In the genomic region with DNA sequence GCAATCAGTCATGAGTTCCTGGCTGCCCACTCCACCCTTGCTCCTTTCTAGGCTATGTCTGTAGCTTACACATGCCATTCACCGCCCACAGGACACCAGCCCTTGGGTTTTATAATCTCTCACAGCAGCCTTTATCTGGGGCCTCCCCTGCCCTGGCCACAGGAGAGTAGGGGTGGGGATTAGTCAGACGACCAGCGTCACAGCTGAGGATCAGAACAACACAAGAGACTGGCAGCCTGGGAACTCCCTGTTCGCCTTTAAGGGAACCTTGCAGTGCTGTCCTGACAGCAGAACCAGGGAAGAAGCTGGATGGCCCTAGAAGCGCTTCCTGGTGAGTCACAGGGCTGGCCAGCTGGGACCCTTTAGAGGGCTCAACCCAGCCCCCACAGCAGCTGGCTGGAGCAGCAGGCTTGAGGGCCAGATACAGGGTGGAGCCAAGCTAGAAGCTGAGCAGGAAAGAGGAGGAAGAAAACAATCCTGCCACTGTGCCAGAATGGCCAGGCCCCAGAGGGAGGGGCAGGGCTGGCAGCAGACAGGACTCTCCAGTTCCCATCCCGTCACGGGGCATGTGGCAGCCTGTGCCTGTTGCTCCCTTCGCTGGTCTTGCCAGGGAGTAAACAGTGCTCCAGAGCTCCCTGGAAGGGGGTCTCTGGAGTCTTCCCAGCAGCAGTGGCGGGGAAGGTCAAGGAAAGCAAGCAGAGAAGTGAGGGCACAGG, we compare ENCODE assay signal across 1 mouse cellular context.
A peak's percentile ranks its signal among the peaks of the same experiment; 100 is the strongest.
TF ChIP-seq lines count a peak whose summit lies in the region.

No protein-coding gene starts in this region.

TF ChIP-seq in MEL, 35 proteins besides CTCF, POLR2A, EP300 and RAD21:
- TF ChIP-seq USF1 (IDR thresholded peaks at IDR 0.05; ENCODE audit: low read depth, low read length) (no peak), MYC (IDR thresholded peaks at IDR 0.05; ENCODE audit: low read depth, low read length) (no peak), E2F4 (IDR thresholded peaks at IDR 0.05; ENCODE audit: borderline replicate concordance, low read depth, low read length) (no peak), MXI1 (IDR thresholded peaks at IDR 0.05; ENCODE audit: low read depth, low read length) (no peak; the same call in 1 of the 2 replicates), KAT2A (conservative IDR thresholded peaks at IDR 0.05; ENCODE audit: low read depth, low read length) (no peak), POLR2AphosphoS2 (IDR thresholded peaks at IDR 0.05; ENCODE audit: low read length) (no peak), NRF1 (IDR thresholded peaks at IDR 0.05; ENCODE audit: insufficient read depth, low read depth, low read length, poor library complexity, severe bottlenecking) (no peak), SMC3 (IDR thresholded peaks at IDR 0.05; ENCODE audit: low read depth, low read length) (no peak), ELF1 (IDR thresholded peaks at IDR 0.05; ENCODE audit: low read depth, low read length) (no peak), ZC3H11A (IDR thresholded peaks at IDR 0.05; ENCODE audit: low read depth, low read length) (no peak), MEF2A (IDR thresholded peaks at IDR 0.05; ENCODE audit: extremely low read depth, insufficient replicate concordance, low read depth, low read length, poor library complexity, severe bottlenecking) (no peak), HCFC1 (IDR thresholded peaks at IDR 0.05; ENCODE audit: low read depth, low read length) (no peak), ETS1 (IDR thresholded peaks at IDR 0.05; ENCODE audit: low read depth, low read length) (peak; percentile 74), BHLHE40 (IDR thresholded peaks at IDR 0.05; ENCODE audit: borderline replicate concordance, low read depth, low read length) (peak; percentile 39; the same call in 1 of the 2 replicates), MAX (IDR thresholded peaks at IDR 0.05; ENCODE audit: low read length) (no peak), CHD2 (IDR thresholded peaks at IDR 0.05; ENCODE audit: low read length) (no peak), GATA1 (IDR thresholded peaks at IDR 0.05; ENCODE audit: low read depth, low read length) (peak; percentile 57), CHD1 (IDR thresholded peaks at IDR 0.05; ENCODE audit: low read depth, low read length) (no peak), MAFK (IDR thresholded peaks at IDR 0.05; ENCODE audit: borderline replicate concordance, low read depth, low read length) (no peak), JUND (IDR thresholded peaks at IDR 0.05; ENCODE audit: low read depth, low read length) (no peak), MYB (IDR thresholded peaks at IDR 0.05; ENCODE audit: low read depth, low read length) (no peak), GABPA (IDR thresholded peaks at IDR 0.05; ENCODE audit: low read depth, low read length) (no peak), TAL1 (IDR thresholded peaks at IDR 0.05; ENCODE audit: low read length) (peak; percentile 70), MAZ (IDR thresholded peaks at IDR 0.05; ENCODE audit: low read depth, low read length) (no peak), USF2 (IDR thresholded peaks at IDR 0.05; ENCODE audit: borderline replicate concordance in 1 of 2, insufficient read depth in 1 of 2, low read depth in 1 of 2, low read length in 2 of 2) (no peak), ZKSCAN1 (IDR thresholded peaks at IDR 0.05; ENCODE audit: low read depth, low read length) (no peak), ZNF384 (IDR thresholded peaks at IDR 0.05; ENCODE audit: low read depth, low read length) (no peak), RCOR1 (IDR thresholded peaks at IDR 0.05; ENCODE audit: low read depth, low read length) (peak; percentile 53; the same call in 1 of the 2 replicates), SIN3A (IDR thresholded peaks at IDR 0.05; ENCODE audit: low read length) (peak; percentile 75), ZMIZ1 (IDR thresholded peaks at IDR 0.05; ENCODE audit: low read depth, low read length) (no peak), POLR2AphosphoS5 (IDR thresholded peaks at IDR 0.05; ENCODE audit: borderline replicate concordance, low read depth, low read length) (no peak), TBP (IDR thresholded peaks at IDR 0.05; ENCODE audit: low read depth, low read length) (no peak), NELFE (IDR thresholded peaks at IDR 0.05; ENCODE audit: low read depth, low read length) (no peak; the same call in 1 of the 2 replicates), UBTF (IDR thresholded peaks at IDR 0.05; ENCODE audit: borderline replicate concordance, insufficient read depth, low read depth, low read length) (no peak), TCF12 (IDR thresholded peaks at IDR 0.05; ENCODE audit: low read depth, low read length) (0 out of 2 replicates have a peak, but pooled peaks have one; percentile 33)
